Mouse (Mus musculus) intestine, embryonic 16.5 days (tissue): Measurements from ENCODE around the gene Fopnl. TPM values are rescaled to one million over a fixed set of nuclear protein-coding genes. Genes with fewer than 3 reads are reported as not detected.

Source experiments
- ATAC-seq: fragments of 200-750 bp; cut with Nextera tagmentation; 2 replicates; pipeline ENCODE4 v1.8.0; 2017; ENCODE audit warnings: moderate TSS enrichment, moderate library complexity
- H3K27ac ChIP-seq: fragments of 300-500 bp; sonication (generic); 2 replicates; pipeline ENCODE4 v1.5.1; 2014; ENCODE audit warnings: mild to moderate bottlenecking, low read length
- H3K27me3 ChIP-seq: fragments of 300-500 bp; sonication (generic); replicated peaks from 2 replicates; pipeline ENCODE4 v1.6.1; 2014; ENCODE audit warnings: low read length, control low read depth, mixed read lengths; ENCODE audit not compliant: control insufficient read depth, insufficient read depth
- H3K36me3 ChIP-seq: fragments of 300-500 bp; sonication (generic); 2 replicates; pipeline ENCODE4 v1.6.1; 2014; ENCODE audit warnings: low read length, control low read depth; ENCODE audit not compliant: control insufficient read depth, insufficient read depth
- H3K4me1 ChIP-seq: fragments of 300-500 bp; sonication (generic); 2 replicates; pipeline ENCODE4 v1.6.1; 2014; ENCODE audit warnings: low read length, control low read depth, mixed read lengths; ENCODE audit not compliant: control insufficient read depth, insufficient read depth
- H3K4me2 ChIP-seq: fragments of 300-500 bp; sonication (generic); 2 replicates; pipeline ENCODE4 v1.6.1; 2014; ENCODE audit warnings: low read depth, low read length, control low read depth
- H3K4me3 ChIP-seq: fragments of 300-500 bp; sonication (generic); 2 replicates; pipeline ENCODE4 v1.5.1; 2014; ENCODE audit warnings: mild to moderate bottlenecking, low read length
- H3K9ac ChIP-seq: fragments of 300-500 bp; sonication (generic); 2 replicates; pipeline ENCODE4 v1.6.1; 2014; ENCODE audit warnings: low read depth, low read length
- H3K9me3 ChIP-seq: fragments of 300-500 bp; sonication (generic); 2 replicates; pipeline ENCODE4 v1.6.1; 2016; ENCODE audit warnings: low read length, control low read depth; ENCODE audit not compliant: control insufficient read depth
- WGBS: fragments of 180-500 bp; shearing (Covaris S2); extraction: QIAGEN DNeasy Blood & Tissue Kit; methylation state at CpG from one replicate; pipeline ENCODE4 v1.1.7; 2014; 5-methylcytosine and 5-hydroxymethylcytosine counted together
- polyA plus RNA-seq: library from polyadenylated mRNA; unstranded; fragments of >200 nt; fragmentation: Nextera tagmentation; extraction: Ambion mirVana; gene quantifications from 2 replicates; pipeline ENCODE4 v1.2.1, GENCODE M21; 2015

Fopnl gene
- polyA plus RNA-seq, 1 experiment from 2014 or later = 115 TPM

GRCm38 (mm10) chr16:14311371-14311770 lies 5.8 kb downstream of the Fopnl start:
- peaks cover 10% of the 10 kb centered on the region for H3K36me3 ChIP-seq
- H3K27ac ChIP-seq = no peak overlapping the region

GRCm38 (mm10) chr16:14309833-14310232 lies 7.4 kb downstream of the Fopnl start:
- Histone ChIP-seq H3K36me3 (peaks cover 10% of the 10 kb centered on the region), H3K27me3 (no peaks in the 10 kb centered on the region), H3K27ac (no peak overlapping the region), H3K9me3 (no peaks in the 10 kb centered on the region), H3K9ac (no peak overlapping the region), H3K4me3 (no peak overlapping the region), H3K4me1 (no peaks in the 10 kb centered on the region), H3K4me2 (no peak overlapping the region)
- ATAC-seq = no peak
- WGBS = 87% methylated on average over 3 of the region's 3 CpGs

More at GRCm38 (mm10) chr16:14311371-14311770, 5.8 kb downstream of the Fopnl start:
- Histone ChIP-seq H3K27me3 (no peaks in the 10 kb centered on the region), H3K9me3 (no peaks in the 10 kb centered on the region), H3K4me2 (no peak overlapping the region), H3K4me1 (peaks cover 8% of the 10 kb centered on the region; the same call in 1 of the 2 replicates), H3K4me3 (no peak overlapping the region), H3K9ac (no peak overlapping the region)
- 53% methylated on average over 6 of the region's 6 CpGs for WGBS
- no peak for ATAC-seq

DNA sequence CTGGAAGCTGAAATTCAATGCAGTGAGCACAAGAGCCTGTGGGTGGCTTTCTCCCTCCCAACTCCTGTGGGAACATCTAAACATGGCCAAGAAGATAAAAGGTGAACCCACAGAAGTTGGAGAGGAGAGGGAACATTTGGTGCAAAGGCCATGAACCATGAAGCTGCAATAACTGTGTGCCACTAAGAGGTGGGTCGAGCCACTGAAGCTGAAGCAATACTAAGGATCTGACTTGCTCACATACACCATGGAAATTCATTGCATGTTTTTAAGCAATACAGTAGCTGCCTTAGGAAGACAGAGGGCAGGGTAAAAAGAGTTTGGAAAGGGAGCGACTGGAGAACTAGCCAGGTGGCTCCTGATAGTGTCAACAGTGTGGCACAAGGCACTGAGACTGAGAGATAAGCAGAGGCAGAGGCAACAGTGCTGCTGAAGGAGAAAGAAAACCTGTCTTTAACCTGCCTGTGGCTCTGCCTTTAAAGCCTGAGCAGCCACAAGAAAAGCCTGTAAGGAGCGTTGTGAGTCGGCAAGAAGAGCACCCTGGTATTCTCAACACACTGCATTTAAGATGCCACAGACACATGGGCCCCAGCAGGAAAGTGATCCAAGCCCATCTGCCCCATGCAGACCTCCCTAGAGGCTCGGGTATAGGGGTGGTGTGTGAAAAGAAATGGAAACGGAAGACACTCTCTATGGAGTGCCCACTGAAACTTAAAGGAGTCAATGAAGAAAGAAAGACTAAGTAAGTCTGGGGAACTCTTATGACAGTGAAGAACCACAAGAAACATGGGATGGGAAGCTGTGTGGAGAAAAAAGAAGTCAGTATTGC lies 8.7 kb downstream of the Fopnl start:
- no peak overlapping the region for H3K27ac ChIP-seq
- ATAC-seq = peak; percentile 62; the same call in 1 of the 2 replicates
- H3K4me1 ChIP-seq = no peaks in the 10 kb centered on the region

DNA sequence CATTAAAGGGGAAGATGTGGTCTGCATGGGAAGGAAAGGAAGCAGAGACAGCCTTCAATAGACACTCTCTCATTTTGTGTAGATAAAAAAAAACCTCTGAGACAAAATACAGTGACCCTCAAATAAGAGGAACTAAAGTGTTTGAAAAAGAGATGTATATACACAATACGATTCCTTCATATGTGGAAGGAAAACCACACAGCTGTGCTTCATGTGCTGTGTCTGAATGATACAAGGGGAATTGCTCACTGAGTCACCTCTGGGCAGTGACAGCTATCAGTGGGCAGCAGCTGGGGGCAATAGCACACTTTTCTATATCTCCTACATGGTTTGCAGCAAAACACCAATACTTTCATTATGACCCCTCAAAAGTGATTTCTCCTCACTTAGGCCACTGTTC lies 9.8 kb downstream of the Fopnl start:
- Histone ChIP-seq H3K4me3 (no peak overlapping the region), H3K4me2 (no peak overlapping the region), H3K9me3 (no peaks in the 10 kb centered on the region), H3K36me3 (peaks cover 7% of the 10 kb centered on the region), H3K9ac (no peak overlapping the region), H3K4me1 (no peaks in the 10 kb centered on the region), H3K27me3 (no peaks in the 10 kb centered on the region), H3K27ac (no peak overlapping the region)
- WGBS = 89% methylated on average over 1 of the region's 1 CpGs
- ATAC-seq = no peak

More for the DNA sequence above, 8.7 kb downstream of the Fopnl start:
- Histone ChIP-seq H3K4me2 (no peak overlapping the region), H3K36me3 (peaks cover 10% of the 10 kb centered on the region), H3K9ac (no peak overlapping the region), H3K4me3 (no peak overlapping the region), H3K27me3 (no peaks in the 10 kb centered on the region), H3K9me3 (no peaks in the 10 kb centered on the region)
- 87% methylated on average over 6 of the region's 6 CpGs for WGBS

- Histone ChIP-seq H3K27ac (no peak overlapping the region), H3K27me3 (no peaks in the 10 kb centered on the region), H3K9ac (no peak overlapping the region), H3K4me2 (no peak overlapping the region), H3K36me3 (peaks cover under 1% of the 10 kb centered on the region; the same call in 1 of the 2 replicates), H3K4me3 (no peak overlapping the region), H3K4me1 (no peaks in the 10 kb centered on the region), H3K9me3 (no peaks in the 10 kb centered on the region)
- WGBS = 87% methylated on average over 1 of the region's 1 CpGs
- ATAC-seq = no peak
Measured at GRCm38 (mm10) chr16:14306451-14306850, 10.8 kb downstream of the Fopnl start.

GRCm38 (mm10) chr16:14304791-14305190 lies 12.4 kb downstream of the Fopnl start:
- Histone ChIP-seq H3K9me3 (no peaks in the 10 kb centered on the region), H3K27me3 (no peaks in the 10 kb centered on the region), H3K9ac (no peak overlapping the region), H3K4me1 (no peaks in the 10 kb centered on the region), H3K27ac (no peak overlapping the region), H3K4me2 (no peak overlapping the region), H3K36me3 (0 out of 2 replicates have a peak, but pooled peaks cover 3% of the 10 kb centered on the region), H3K4me3 (no peak overlapping the region)
- 82% methylated on average over 3 of the region's 3 CpGs for WGBS
- no peak for ATAC-seq

DNA sequence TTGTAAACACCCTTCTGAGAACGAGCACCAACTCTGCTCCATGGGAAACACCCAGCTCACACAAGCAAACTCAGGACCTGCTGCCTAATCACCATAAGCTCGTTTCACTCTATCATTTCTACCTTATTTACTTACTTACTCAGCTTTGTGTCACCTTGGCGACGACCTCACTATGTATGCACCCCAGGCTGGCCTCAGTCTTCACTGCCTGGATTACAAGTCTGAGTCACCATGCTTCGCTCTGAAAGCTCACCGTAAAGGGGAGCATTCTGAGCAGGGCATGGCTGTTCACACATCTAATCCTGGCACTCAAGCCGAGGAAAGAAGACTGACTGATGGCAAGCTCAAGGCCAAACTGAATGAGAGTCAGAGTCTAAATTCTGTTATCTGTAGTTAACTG lies 13.5 kb downstream of the Fopnl start:
- H3K4me2 ChIP-seq = no peak overlapping the region
- 0 out of 2 replicates have a peak, but pooled peaks cover 9% of the 10 kb centered on the region for H3K36me3 ChIP-seq
- no peak overlapping the region for H3K9ac ChIP-seq
- no peaks in the 10 kb centered on the region for H3K9me3 ChIP-seq
- 60% methylated on average over 7 of the region's 7 CpGs for WGBS
- H3K4me3 ChIP-seq = no peak overlapping the region
- no peak overlapping the region for H3K27ac ChIP-seq
- peak; percentile 71 for ATAC-seq
- H3K27me3 ChIP-seq = no peaks in the 10 kb centered on the region
- H3K4me1 ChIP-seq = no peaks in the 10 kb centered on the region

GRCm38 (mm10) chr16:14303148-14303547 lies 14.1 kb downstream of the Fopnl start:
- Histone ChIP-seq H3K4me3 (no peak overlapping the region), H3K4me1 (0 out of 2 replicates have a peak, but pooled peaks cover 3% of the 10 kb centered on the region), H3K27ac (no peak overlapping the region), H3K27me3 (no peaks in the 10 kb centered on the region), H3K9me3 (no peaks in the 10 kb centered on the region), H3K36me3 (peaks cover 12% of the 10 kb centered on the region; the same call in 1 of the 2 replicates), H3K9ac (no peak overlapping the region), H3K4me2 (no peak overlapping the region)
- ATAC-seq = no peak
- 73% methylated on average over 2 of the region's 2 CpGs for WGBS

DNA sequence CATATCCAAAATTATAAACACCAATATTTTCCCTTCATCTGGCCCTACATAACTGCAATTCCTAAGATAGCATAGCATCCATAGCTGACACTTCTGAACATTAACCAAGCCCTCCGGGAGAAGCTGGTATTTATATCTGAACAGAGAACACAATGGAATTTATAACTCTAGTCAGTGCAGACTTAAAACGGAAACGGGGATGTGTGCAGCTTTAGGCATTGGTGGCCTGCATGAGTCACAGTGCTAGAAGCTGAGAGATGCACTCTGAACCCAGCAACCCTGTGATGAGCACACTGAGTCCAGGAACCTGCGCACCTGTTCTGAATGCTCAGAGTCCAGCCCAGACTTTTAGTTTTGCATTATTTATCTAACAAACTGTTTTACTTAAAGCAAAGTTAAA lies 18.7 kb downstream of the Fopnl start:
- Histone ChIP-seq H3K9ac (no peak overlapping the region), H3K27ac (0 out of 2 replicates have a peak overlapping the region, but pooled peaks have one; percentile 15), H3K4me2 (no peak overlapping the region), H3K4me1 (0 out of 2 replicates have a peak, but pooled peaks cover 3% of the 10 kb centered on the region), H3K9me3 (no peaks in the 10 kb centered on the region), H3K27me3 (no peaks in the 10 kb centered on the region), H3K4me3 (no peak overlapping the region), H3K36me3 (peaks cover 12% of the 10 kb centered on the region; the same call in 1 of the 2 replicates)
- WGBS = 65% methylated on average over 4 of the region's 4 CpGs
- ATAC-seq = no peak
